Mouse (Mus musculus): ENCODE results near the gene Cryl1. TPM values are rescaled to one million over a fixed set of nuclear protein-coding genes. Genes with fewer than 3 reads are reported as not detected.

The Cryl1 gene
- polyA plus RNA-seq, 1 experiment = 580 TPM

- Histone ChIP-seq H3K36me3 (ENCODE audit: control insufficient read depth, insufficient read depth, low read length) (no peaks in the 10 kb centered on the region), H3K27me3 (replicated peaks; ENCODE audit: control insufficient read depth, insufficient read depth, low read length) (no peaks in the 10 kb centered on the region), H3K4me1 (ENCODE audit: control insufficient read depth, insufficient read depth, low read length) (no peaks in the 10 kb centered on the region), H3K4me3 (ENCODE audit: insufficient read depth, low read depth, low read length) (no peak overlapping the region), H3K27ac (ENCODE audit: insufficient read depth, low read depth, low read length) (no peak overlapping the region)
- TF ChIP-seq CTCF (conservative IDR thresholded peaks at IDR 0.05; ENCODE audit: insufficient read depth, insufficient read length, low read depth, low read length) (no peak), POLR2A (IDR thresholded peaks at IDR 0.05; ENCODE audit: low read depth, low read length) (no peak)
- no peak for DNase-seq
- 88% methylated on average over 6 of the region's 6 CpGs for WGBS
Observed at GRCm38 (mm10) chr14:57326771-57327170, 71.6 kb downstream of the Cryl1 start.

GRCm38 (mm10) chr14:57318812-57319211 lies 79.5 kb downstream of the Cryl1 start:
- WGBS = 66% methylated on average over 1 of the region's 1 CpGs
- Histone ChIP-seq H3K27ac (ENCODE audit: insufficient read depth, low read depth, low read length) (no peak overlapping the region), H3K4me3 (ENCODE audit: insufficient read depth, low read depth, low read length) (no peak overlapping the region), H3K27me3 (replicated peaks; ENCODE audit: control insufficient read depth, insufficient read depth, low read length) (no peaks in the 10 kb centered on the region), H3K4me1 (ENCODE audit: control insufficient read depth, insufficient read depth, low read length) (no peaks in the 10 kb centered on the region), H3K36me3 (ENCODE audit: control insufficient read depth, insufficient read depth, low read length) (no peaks in the 10 kb centered on the region; the same call in 1 of the 2 replicates)
- no peak for TF ChIP-seq CTCF (conservative IDR thresholded peaks at IDR 0.05; ENCODE audit: insufficient read depth, insufficient read length, low read depth, low read length)
- no peak for TF ChIP-seq POLR2A (IDR thresholded peaks at IDR 0.05; ENCODE audit: low read depth, low read length)
- DNase-seq = no peak

DNA sequence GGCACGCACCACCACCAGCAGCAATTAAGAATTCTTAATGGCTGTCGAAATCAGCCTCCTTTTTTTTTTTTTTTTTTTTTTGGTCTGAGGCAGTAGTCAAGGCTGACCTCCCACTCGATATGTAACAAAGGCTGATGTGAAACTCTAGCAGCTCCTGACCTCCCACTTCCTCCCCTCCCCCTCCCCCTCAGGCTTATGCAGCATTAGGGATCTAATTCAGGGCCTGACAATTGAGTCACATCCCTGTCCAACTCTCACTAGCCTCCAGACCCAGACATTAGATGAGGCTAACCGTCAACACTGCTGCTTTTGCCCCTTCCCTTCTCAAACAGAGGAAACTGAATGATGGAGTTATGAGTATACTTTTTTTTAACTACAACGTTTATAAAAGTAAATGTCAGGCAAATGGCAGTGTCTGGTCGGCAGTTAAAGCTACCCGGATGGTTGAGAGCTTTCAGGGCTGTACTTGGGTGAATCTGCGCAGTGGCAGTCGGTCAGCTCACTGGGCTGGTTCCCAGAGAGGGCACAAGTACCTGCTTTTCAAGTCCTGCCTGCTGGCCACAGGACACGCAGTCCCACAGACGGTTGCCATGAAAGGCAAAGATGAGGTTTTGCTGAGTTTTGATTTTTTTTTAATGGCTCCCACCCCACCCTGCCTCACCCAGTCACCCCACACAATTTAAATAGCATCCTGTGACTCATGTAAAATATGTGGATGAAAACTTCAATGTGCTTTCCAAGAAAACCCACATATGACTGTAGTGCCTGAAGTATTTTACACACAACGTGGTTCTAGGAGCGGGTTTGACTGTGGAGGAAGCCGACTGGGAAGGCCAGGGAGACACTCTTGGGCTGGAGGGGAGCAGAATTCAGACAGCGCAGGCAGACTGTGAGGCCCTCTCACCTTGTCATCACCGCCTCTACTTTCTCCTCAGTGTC lies 81.4 kb downstream of the Cryl1 start:
- TF ChIP-seq POLR2A (IDR thresholded peaks at IDR 0.05; ENCODE audit: low read depth, low read length) (no peak), CTCF (conservative IDR thresholded peaks at IDR 0.05; ENCODE audit: insufficient read depth, insufficient read length, low read depth, low read length) (no peak)
- Histone ChIP-seq H3K4me1 (ENCODE audit: control insufficient read depth, insufficient read depth, low read length) (no peaks in the 10 kb centered on the region), H3K4me3 (ENCODE audit: insufficient read depth, low read depth, low read length) (no peak overlapping the region), H3K27me3 (replicated peaks; ENCODE audit: control insufficient read depth, insufficient read depth, low read length) (no peaks in the 10 kb centered on the region), H3K36me3 (ENCODE audit: control insufficient read depth, insufficient read depth, low read length) (no peaks in the 10 kb centered on the region; the same call in 1 of the 2 replicates), H3K27ac (ENCODE audit: insufficient read depth, low read depth, low read length) (no peak overlapping the region)
- DNase-seq = no peak
- WGBS = 69% methylated on average over 16 of the region's 16 CpGs

DNA sequence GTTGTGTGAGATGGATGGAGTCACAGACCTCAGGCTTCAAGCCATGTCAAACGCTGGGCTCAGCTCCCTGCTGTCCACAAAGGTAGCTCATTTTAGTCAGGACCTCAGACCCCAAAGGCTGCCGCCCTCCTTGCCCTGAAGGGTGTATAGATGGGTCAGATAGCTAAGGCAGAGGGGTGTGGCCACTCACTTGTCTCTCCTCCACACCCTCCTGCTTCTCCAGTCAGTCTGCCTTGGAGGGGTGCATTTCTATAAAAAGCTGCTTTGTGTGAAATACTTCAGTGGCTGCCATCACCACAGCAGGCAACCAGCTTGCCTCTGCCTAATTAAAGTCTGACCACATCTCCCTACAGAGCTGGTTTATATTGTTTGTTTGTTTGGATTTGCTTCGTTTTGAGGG lies 82.4 kb downstream of the Cryl1 start:
- Histone ChIP-seq H3K27me3 (replicated peaks; ENCODE audit: control insufficient read depth, insufficient read depth, low read length) (no peaks in the 10 kb centered on the region), H3K4me1 (ENCODE audit: control insufficient read depth, insufficient read depth, low read length) (no peaks in the 10 kb centered on the region), H3K4me3 (ENCODE audit: insufficient read depth, low read depth, low read length) (no peak overlapping the region), H3K27ac (ENCODE audit: insufficient read depth, low read depth, low read length) (no peak overlapping the region), H3K36me3 (ENCODE audit: control insufficient read depth, insufficient read depth, low read length) (peaks cover 1% of the 10 kb centered on the region; the same call in 1 of the 2 replicates)
- no peak for DNase-seq
- TF ChIP-seq POLR2A (IDR thresholded peaks at IDR 0.05; ENCODE audit: low read depth, low read length) (no peak), CTCF (conservative IDR thresholded peaks at IDR 0.05; ENCODE audit: insufficient read depth, insufficient read length, low read depth, low read length) (no peak)
- WGBS = 80% methylated on average over 3 of the region's 3 CpGs

GRCm38 (mm10) chr14:57315551-57315950 lies 82.8 kb downstream of the Cryl1 start:
- Histone ChIP-seq H3K27ac (ENCODE audit: insufficient read depth, low read depth, low read length) (no peak overlapping the region), H3K4me3 (ENCODE audit: insufficient read depth, low read depth, low read length) (no peak overlapping the region), H3K36me3 (ENCODE audit: control insufficient read depth, insufficient read depth, low read length) (peaks cover 1% of the 10 kb centered on the region; the same call in 1 of the 2 replicates), H3K27me3 (replicated peaks; ENCODE audit: control insufficient read depth, insufficient read depth, low read length) (no peaks in the 10 kb centered on the region), H3K4me1 (ENCODE audit: control insufficient read depth, insufficient read depth, low read length) (no peaks in the 10 kb centered on the region)
- WGBS = 75% methylated on average over 7 of the region's 7 CpGs
- no peak for TF ChIP-seq CTCF (conservative IDR thresholded peaks at IDR 0.05; ENCODE audit: insufficient read depth, insufficient read length, low read depth, low read length)
- no peak for TF ChIP-seq POLR2A (IDR thresholded peaks at IDR 0.05; ENCODE audit: low read depth, low read length)
- DNase-seq = no peak

DNA sequence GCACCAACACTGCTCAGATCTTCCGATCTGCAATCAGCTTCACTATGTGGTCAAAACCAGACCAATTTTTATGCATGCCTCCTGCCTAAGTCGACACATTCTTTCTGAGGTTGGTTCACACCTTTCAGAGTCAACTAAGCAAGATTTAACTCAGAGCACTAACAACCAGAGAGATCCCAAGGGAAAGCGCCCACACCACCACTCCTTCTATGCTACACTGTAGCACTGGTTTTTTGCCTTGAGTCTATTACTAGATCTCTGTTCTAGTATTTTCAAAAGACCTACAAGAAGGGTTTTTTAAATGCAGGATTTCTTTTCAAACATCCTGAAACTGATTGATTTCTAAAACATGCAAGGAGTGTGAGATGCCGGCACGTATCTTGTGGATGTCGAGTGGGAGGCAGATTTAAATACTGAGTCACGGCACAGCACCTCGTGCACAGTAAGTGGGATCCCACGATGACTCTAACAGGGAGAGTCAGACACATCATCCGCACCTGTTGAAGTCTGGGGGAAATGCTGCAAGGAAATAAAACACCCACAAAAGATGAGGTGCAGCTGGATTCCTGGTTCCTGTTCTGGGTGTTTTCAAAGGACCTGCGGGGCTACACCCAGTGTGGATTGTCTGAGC lies 96.6 kb downstream of the Cryl1 start:
- no peak overlapping the region for H3K4me3 ChIP-seq (ENCODE audit: insufficient read depth, low read depth, low read length)
- no peaks in the 10 kb centered on the region for H3K27me3 ChIP-seq (replicated peaks; ENCODE audit: control insufficient read depth, insufficient read depth, low read length)
- DNase-seq = no peak
- TF ChIP-seq POLR2A (IDR thresholded peaks at IDR 0.05; ENCODE audit: low read depth, low read length) (no peak), CTCF (conservative IDR thresholded peaks at IDR 0.05; ENCODE audit: insufficient read depth, insufficient read length, low read depth, low read length) (no peak)
- no peak overlapping the region for H3K27ac ChIP-seq (ENCODE audit: insufficient read depth, low read depth, low read length)
- no peaks in the 10 kb centered on the region for H3K4me1 ChIP-seq (ENCODE audit: control insufficient read depth, insufficient read depth, low read length)
- WGBS = 83% methylated on average over 11 of the region's 11 CpGs
- H3K36me3 ChIP-seq (ENCODE audit: control insufficient read depth, insufficient read depth, low read length) = no peaks in the 10 kb centered on the region; the same call in 1 of the 2 replicates

DNA sequence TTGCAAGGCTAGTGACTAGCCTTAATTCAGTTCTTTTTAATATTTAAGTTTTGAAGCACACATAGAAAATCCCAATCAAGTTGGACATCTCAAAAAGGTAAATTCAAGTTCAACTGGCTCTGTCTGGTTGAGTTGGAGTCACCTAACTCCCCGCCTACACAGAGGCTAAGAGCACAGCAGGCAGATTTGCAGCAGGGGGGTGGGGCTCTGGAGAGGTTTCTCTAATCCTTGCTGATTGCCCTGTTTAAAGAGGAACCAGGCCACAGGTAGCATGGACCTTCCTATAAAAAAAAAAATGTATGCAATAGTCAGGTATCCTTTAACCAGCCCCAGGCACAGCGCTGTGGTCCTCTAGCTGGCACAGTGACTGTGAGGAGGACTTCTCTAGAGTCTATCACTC lies 97.8 kb downstream of the Cryl1 start:
- H3K36me3 ChIP-seq (ENCODE audit: control insufficient read depth, insufficient read depth, low read length) = no peaks in the 10 kb centered on the region; the same call in 1 of the 2 replicates
- no peak for TF ChIP-seq CTCF (conservative IDR thresholded peaks at IDR 0.05; ENCODE audit: insufficient read depth, insufficient read length, low read depth, low read length)
- TF ChIP-seq POLR2A (IDR thresholded peaks at IDR 0.05; ENCODE audit: low read depth, low read length) = no peak
- no peaks in the 10 kb centered on the region for H3K4me1 ChIP-seq (ENCODE audit: control insufficient read depth, insufficient read depth, low read length)
- no peak for DNase-seq
- no peak overlapping the region for H3K27ac ChIP-seq (ENCODE audit: insufficient read depth, low read depth, low read length)
- no peaks in the 10 kb centered on the region for H3K27me3 ChIP-seq (replicated peaks; ENCODE audit: control insufficient read depth, insufficient read depth, low read length)
- no peak overlapping the region for H3K4me3 ChIP-seq (ENCODE audit: insufficient read depth, low read depth, low read length)
- WGBS = 72% methylated on average over 2 of the region's 2 CpGs

Measured in kidney, adult 2 months (tissue).